Mouse (Mus musculus) MEL (cell line): Measurements from ENCODE around the gene Tnfrsf13c. TPM values are rescaled to one million over a fixed set of nuclear protein-coding genes. Genes with fewer than 3 reads are reported as not detected.
A peak's percentile ranks its signal among the peaks of the same experiment; 100 is the strongest.

Experiments used
- DNase-seq: peaks from one replicate; pipeline ENCODE4 v3.0.0; 2011; ENCODE audit warnings: low read depth, low spot score
- H3K27ac ChIP-seq: 2 replicates; pipeline ENCODE4 v1.5.1; 2012; ENCODE audit warnings: low read depth, mild to moderate bottlenecking, control low read depth, low read length, moderate library complexity; ENCODE audit not compliant: control insufficient read depth
- H3K27me3 ChIP-seq, 2 experiments: fragments of 150-350 bp in 1 of 2; sonication (generic) in 1 of 2; 2 replicates each; pipeline ENCODE4 v1.6.1; 2012; ENCODE audit warnings: low read length in 2 of 2, mild to moderate bottlenecking in 2 of 2, improper control_type of control experiment in 1 of 2, moderate library complexity in 1 of 2; ENCODE audit not compliant: insufficient read depth in 2 of 2, control insufficient read depth in 1 of 2
- H3K36me3 ChIP-seq, 2 experiments: 2 replicates each; pipeline ENCODE4 v1.6.1; 2012 to 2014; ENCODE audit warnings: low read length in 2 of 2, improper control_type of control experiment in 1 of 2, inconsistent platforms in 1 of 2, mild to moderate bottlenecking in 1 of 2; ENCODE audit not compliant: insufficient read depth in 2 of 2, control insufficient read depth in 1 of 2
- H3K4me1 ChIP-seq, 2 experiments: fragments of 150-350 bp in 1 of 2; sonication (generic) in 1 of 2; 2 replicates each; pipeline ENCODE4 v1.6.1; 2012; ENCODE audit warnings: low read length in 2 of 2, improper control_type of control experiment in 1 of 2, mild to moderate bottlenecking in 1 of 2; ENCODE audit not compliant: insufficient read depth in 2 of 2, control insufficient read depth in 1 of 2
- H3K4me3 ChIP-seq, 2 experiments: fragments of 150-350 bp in 1 of 2; sonication (generic) in 1 of 2; 2 replicates each; pipeline ENCODE4 v1.5.1; 2012; ENCODE audit warnings: low read depth in 2 of 2, low read length in 2 of 2, mild to moderate bottlenecking in 2 of 2, moderate library complexity in 2 of 2, control low read depth in 1 of 2, improper control_type of control experiment in 1 of 2; ENCODE audit not compliant: control insufficient read depth in 1 of 2, insufficient read depth in 1 of 2
- H3K79me2 ChIP-seq: 2 replicates; pipeline ENCODE4 v1.6.1; 2012; ENCODE audit warnings: mild to moderate bottlenecking, low read length, moderate library complexity; ENCODE audit not compliant: control insufficient read depth, poor library complexity, insufficient read depth
- H3K9ac ChIP-seq: 2 replicates; pipeline ENCODE4 v1.6.1; 2012; ENCODE audit warnings: low read depth, mild to moderate bottlenecking, control low read depth, low read length, moderate library complexity; ENCODE audit not compliant: control insufficient read depth, poor library complexity, severe bottlenecking
- H3K9me3 ChIP-seq: fragments of 150-350 bp; sonication (generic); replicated peaks from 2 replicates; pipeline ENCODE4 v1.6.1; 2012; ENCODE audit warnings: mild to moderate bottlenecking, low read length, improper control_type of control experiment, moderate library complexity; ENCODE audit not compliant: insufficient read depth
- BHLHE40 ChIP-seq: IDR thresholded peaks from 2 replicates; pipeline ENCODE4 v1.6.1; 2012; ENCODE audit warnings: low read depth, mild to moderate bottlenecking, inconsistent platforms, low read length, improper control_type of control experiment, borderline replicate concordance
- EP300 ChIP-seq, 2 experiments: IDR thresholded peaks; 2 replicates each; pipeline ENCODE4 v1.6.1; 2011; ENCODE audit warnings: improper control_type of control experiment in 2 of 2, low read length in 2 of 2, low read depth in 1 of 2, mild to moderate bottlenecking in 1 of 2
- ETS1 ChIP-seq: IDR thresholded peaks from 2 replicates; pipeline ENCODE4 v1.6.1; 2012; ENCODE audit warnings: low read depth, mild to moderate bottlenecking, inconsistent platforms, low read length, improper control_type of control experiment, moderate library complexity
- GATA1 ChIP-seq: IDR thresholded peaks from 2 replicates; pipeline ENCODE4 v1.6.1; 2011; ENCODE audit warnings: low read depth, low read length, improper control_type of control experiment
- KAT2A ChIP-seq: conservative IDR thresholded peaks from 2 replicates; pipeline ENCODE4 v1.6.1; 2012; ENCODE audit warnings: low read depth, low read length, improper control_type of control experiment, inconsistent platforms
- MEF2A ChIP-seq: IDR thresholded peaks from 2 replicates; pipeline ENCODE4 v1.6.1; 2014; ENCODE audit warnings: low read depth, mild to moderate bottlenecking, inconsistent platforms, low read length, improper control_type of control experiment; ENCODE audit not compliant: poor library complexity, insufficient replicate concordance, severe bottlenecking; ENCODE audit errors: extremely low read depth
- NRF1 ChIP-seq: IDR thresholded peaks from 2 replicates; pipeline ENCODE4 v1.6.1; 2014; ENCODE audit warnings: low read depth, mild to moderate bottlenecking, inconsistent platforms, low read length, improper control_type of control experiment, moderate library complexity; ENCODE audit not compliant: poor library complexity, insufficient read depth, severe bottlenecking
- POLR2A ChIP-seq, 2 experiments: IDR thresholded peaks; 2 replicates each; pipeline ENCODE4 v1.6.1; 2011 to 2012; ENCODE audit warnings: low read length in 2 of 2, mild to moderate bottlenecking in 2 of 2, control low read depth in 1 of 2, improper control_type of control experiment in 1 of 2, low read depth in 1 of 2, moderate library complexity in 1 of 2; ENCODE audit not compliant: control insufficient read depth in 1 of 2, insufficient read depth in 1 of 2, poor library complexity in 1 of 2
- RCOR1 ChIP-seq: IDR thresholded peaks from 2 replicates; pipeline ENCODE4 v1.6.1; 2012; ENCODE audit warnings: low read depth, mild to moderate bottlenecking, inconsistent platforms, low read length, improper control_type of control experiment
- USF2 ChIP-seq, 2 experiments: IDR thresholded peaks; 2 replicates each; pipeline ENCODE4 v1.6.1; 2011 to 2012; ENCODE audit warnings: improper control_type of control experiment in 2 of 2, low read length in 2 of 2, borderline replicate concordance in 1 of 2, inconsistent platforms in 1 of 2, low read depth in 1 of 2, mild to moderate bottlenecking in 1 of 2; ENCODE audit not compliant: insufficient read depth in 1 of 2
- ZKSCAN1 ChIP-seq: IDR thresholded peaks from 2 replicates; pipeline ENCODE4 v1.6.1; 2012; ENCODE audit warnings: low read depth, mild to moderate bottlenecking, inconsistent platforms, low read length, improper control_type of control experiment, moderate library complexity
- polyA plus RNA-seq, 2 experiments: library from polyadenylated mRNA; stranded (reverse) in 1 of 2; unstranded in 1 of 2; fragments of >175 nt in 1 of 2; fragments of >200 nt in 1 of 2; gene quantifications; 2 replicates each; pipeline versions ENCODE4 v1.2.1 to v1.2.4; 2012; ENCODE audit warnings: low replicate concordance in 2 of 2, low read depth in 1 of 2; ENCODE audit not compliant: insufficient read length in 2 of 2, insufficient read depth in 1 of 2, missing spikeins in 1 of 2
- total RNA-seq: library from RNA; depleted of rRNA; stranded (reverse); fragments of 300-350 nt; gene quantifications from 2 replicates; pipeline ENCODE4 v1.2.3, GENCODE M21; 2012

Tnfrsf13c gene
- total and polyA plus RNA-seq, 3 experiments, result 0.63 to 1.5 TPM; not detected in 1

DNA sequence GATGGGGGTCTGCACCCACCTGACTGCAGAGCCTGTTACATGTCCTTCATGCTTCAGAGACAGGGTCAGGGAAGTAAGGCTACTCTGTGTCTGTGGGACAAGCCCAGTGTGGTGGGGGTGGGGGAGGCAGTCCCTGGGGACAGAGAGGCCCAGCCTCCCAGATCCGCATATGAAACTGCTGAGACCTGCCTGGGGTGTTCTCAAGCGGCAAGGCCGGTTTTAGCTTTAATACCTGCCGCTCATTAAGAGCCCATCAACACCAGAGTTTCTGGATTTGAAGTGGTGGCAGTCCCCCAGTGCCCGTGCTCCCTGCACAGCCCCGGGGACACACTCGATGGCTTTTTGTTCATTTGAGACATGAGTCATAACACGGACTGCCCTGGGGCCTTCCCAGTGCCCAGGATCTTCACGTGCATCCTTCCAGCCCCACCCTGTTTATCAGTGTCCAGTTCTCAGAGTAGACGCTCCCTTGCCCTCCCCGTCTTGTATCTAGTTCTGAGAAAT, 5.4 kb upstream of the Tnfrsf13c start:
- Histone ChIP-seq H3K4me1 (peaks cover 0 to 27% of the 10 kb centered on the region in 2 experiments; a peak in 3 of 4 replicates), H3K9me3 (no peaks in the 10 kb centered on the region), H3K36me3 (peaks cover 0 to 7% of the 10 kb centered on the region in 2 experiments; a peak in 2 of 4 replicates), H3K4me3 (no peak overlapping the region), H3K79me2 (no peaks in the 10 kb centered on the region), H3K27ac (no peak overlapping the region), H3K9ac (no peak overlapping the region), H3K27me3 (no peaks in the 10 kb centered on the region)
- DNase-seq, result no peak
- TF ChIP-seq KAT2A (no peak), BHLHE40 (0 out of 2 replicates have a peak, but pooled peaks have one; percentile 31)

DNA sequence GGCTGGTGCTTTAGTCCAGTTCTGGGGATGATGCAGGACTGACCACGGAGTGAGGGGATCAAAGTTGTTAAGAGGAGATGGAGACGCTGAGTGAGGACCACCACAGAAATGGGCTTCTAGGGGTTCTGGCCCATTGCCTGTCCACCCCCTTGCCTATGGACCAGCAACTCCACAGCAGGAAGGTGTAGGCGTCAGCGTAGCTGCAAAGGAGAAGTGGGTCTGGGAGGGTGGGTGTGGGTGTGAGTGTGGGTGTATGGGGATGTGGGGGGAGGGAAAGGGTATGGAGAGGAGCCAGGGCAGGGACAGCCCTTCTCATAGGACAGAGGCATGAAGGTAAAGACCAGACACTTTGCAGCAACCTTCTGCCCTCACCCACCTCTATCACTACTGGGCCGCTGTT, 1.6 kb upstream of the Tnfrsf13c start:
- no peaks in the 10 kb centered on the region for H3K9me3 ChIP-seq
- no peaks in the 10 kb centered on the region for H3K79me2 ChIP-seq
- no peak overlapping the region for H3K9ac ChIP-seq
- peaks cover 0 to 7% of the 10 kb centered on the region in 2 experiments; a peak in 2 of 4 replicates for H3K36me3 ChIP-seq
- no peak overlapping the region for H3K4me3 ChIP-seq
- H3K4me1 ChIP-seq, result peaks cover 0 to 36% of the 10 kb centered on the region in 2 experiments; a peak in 3 of 4 replicates
- H3K27ac ChIP-seq, result no peak overlapping the region
- DNase-seq, result peak; percentile 31
- TF ChIP-seq ZKSCAN1 (no peak), EP300 (IDR thresholded peaks at IDR 0.05; ENCODE audit: low read depth in 1 of 2, low read length in 2 of 2) (0 out of 4 replicates have a peak, but pooled peaks of 1 of the 2 experiments have one; percentile 25), MEF2A (no peak), GATA1 (no peak), ETS1 (no peak), RCOR1 (no peak), NRF1 (no peak), POLR2A (IDR thresholded peaks at IDR 0.05; ENCODE audit: control insufficient read depth in 1 of 2, insufficient read depth in 1 of 2, low read depth in 1 of 2, low read length in 2 of 2, poor library complexity in 1 of 2) (no peak)
- TF ChIP-seq, all 39 proteins: peak for 1
- H3K27me3 ChIP-seq, result no peaks in the 10 kb centered on the region

DNA sequence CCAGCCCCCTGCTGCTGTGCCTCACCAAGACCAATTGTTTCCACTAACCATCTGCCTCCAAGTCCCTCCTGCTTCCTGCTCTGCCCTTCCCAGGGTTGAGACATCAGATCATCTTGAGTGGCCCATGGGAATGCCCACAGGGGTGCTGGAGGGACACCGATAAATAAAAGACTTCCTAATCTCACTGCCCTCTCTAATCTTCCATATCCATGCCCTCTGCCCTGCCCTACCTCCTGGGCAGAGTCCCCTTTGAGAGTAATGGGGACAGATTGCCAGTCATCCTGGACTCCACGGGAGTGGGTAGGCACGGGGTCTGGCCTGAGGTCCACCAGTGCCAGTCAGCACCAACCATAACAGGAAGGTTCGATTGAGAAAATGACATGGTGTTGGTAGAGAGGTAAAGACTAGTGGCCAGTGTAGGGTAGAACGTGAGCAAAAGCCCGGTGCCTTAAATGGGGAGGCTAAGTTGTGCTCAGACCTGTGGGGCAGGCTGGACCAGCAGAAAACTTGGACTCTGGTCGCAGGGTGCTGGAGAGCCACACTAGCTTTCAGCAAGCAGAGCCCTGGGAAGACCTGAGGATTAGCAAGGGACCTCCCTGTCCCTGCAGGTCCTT, 540 bp upstream of the Tnfrsf13c start:
- Histone ChIP-seq H3K4me3 (peak overlapping the region; percentile 45 to 54), H3K27ac (no peak overlapping the region), H3K9me3 (no peaks in the 10 kb centered on the region)

More for the DNA sequence above, 540 bp upstream of the Tnfrsf13c start:
- Histone ChIP-seq H3K27me3 (no peaks in the 10 kb centered on the region), H3K79me2 (no peaks in the 10 kb centered on the region), H3K9ac (no peak overlapping the region), H3K4me1 (peaks cover 0 to 28% of the 10 kb centered on the region in 2 experiments; a peak in 3 of 4 replicates), H3K36me3 (peaks cover 0 to 6% of the 10 kb centered on the region in 2 experiments; a peak in 2 of 4 replicates)
- TF ChIP-seq USF2 (IDR thresholded peaks at IDR 0.05; ENCODE audit: borderline replicate concordance in 1 of 2, insufficient read depth in 1 of 2, low read depth in 1 of 2, low read length in 2 of 2) (no peak), RCOR1 (no peak), GATA1 (peak; percentile 12; the same call in 1 of the 2 replicates)
- DNase-seq, result peak; percentile 24
